Mouse (Mus musculus): ENCODE results near the gene Tox3. TPM values are rescaled to one million over a fixed set of nuclear protein-coding genes. Genes with fewer than 3 reads are reported as not detected.

The Tox3 gene
- polyA plus RNA-seq, 1 experiment from 2014 or later = 5.4 TPM

- no peaks in the 10 kb centered on the region for H3K27me3 ChIP-seq (ENCODE audit: control insufficient read depth, insufficient read depth, low read length)
Observed at GRCm38 (mm10) chr8:90371611-90372222, 23.6 kb upstream of the Tox3 start.

DNA sequence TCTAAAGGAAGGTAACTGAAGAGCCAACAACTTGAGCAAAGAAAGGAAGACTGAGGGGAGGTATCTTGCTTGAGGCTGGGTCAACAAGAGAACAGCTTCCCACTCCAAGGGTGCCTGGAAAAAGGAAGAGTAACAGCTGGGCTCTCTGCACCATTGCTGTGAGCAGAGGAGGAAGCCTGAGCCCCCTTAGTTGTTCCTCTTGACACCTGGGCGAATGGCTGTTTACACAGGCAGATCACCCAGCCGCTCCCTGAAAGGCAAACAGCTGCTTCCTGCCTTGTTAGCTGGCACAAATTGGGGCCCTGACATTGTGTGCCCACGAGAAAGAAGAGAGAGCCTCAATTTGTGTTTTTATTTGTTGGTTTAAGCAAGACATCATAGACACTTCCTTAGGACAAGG lies 21.7 kb upstream of the Tox3 start:
- WGBS = 13% methylated on average over 3 of the region's 3 CpGs
- ATAC-seq (ENCODE audit: low FRiP score, low TSS enrichment) = peak; percentile 35; the same call in 1 of the 2 replicates

More at GRCm38 (mm10) chr8:90371611-90372222, 23.6 kb upstream of the Tox3 start:
- WGBS = 64% methylated on average over 10 of the region's 10 CpGs
- ATAC-seq (ENCODE audit: low FRiP score, low TSS enrichment) (peak; percentile 70; the same call in 1 of the 2 replicates), DNase-seq (ENCODE audit: low spot score) (peak; percentile 61)
- Histone ChIP-seq H3K9me3 (ENCODE audit: control insufficient read depth, low read length) (no peaks in the 10 kb centered on the region), H3K4me3 (ENCODE audit: low read depth, low read length) (no peak overlapping the region), H3K4me2 (replicated peaks; ENCODE audit: low read depth) (no peak overlapping the region), H3K36me3 (ENCODE audit: control insufficient read depth, insufficient read depth, low read length) (no peaks in the 10 kb centered on the region), H3K27ac (replicated peaks) (no peak overlapping the region), H3K9ac (ENCODE audit: low read length) (no peak overlapping the region), H3K4me1 (replicated peaks; ENCODE audit: control insufficient read depth, insufficient read depth) (peaks cover 2% of the 10 kb centered on the region; the same call in 1 of the 2 replicates)
- TF ChIP-seq EP300 (optimal IDR thresholded peaks at IDR 0.05) (no peak), CTCF (IDR thresholded peaks at IDR 0.05; ENCODE audit: low read depth) (no peak)

DNA sequence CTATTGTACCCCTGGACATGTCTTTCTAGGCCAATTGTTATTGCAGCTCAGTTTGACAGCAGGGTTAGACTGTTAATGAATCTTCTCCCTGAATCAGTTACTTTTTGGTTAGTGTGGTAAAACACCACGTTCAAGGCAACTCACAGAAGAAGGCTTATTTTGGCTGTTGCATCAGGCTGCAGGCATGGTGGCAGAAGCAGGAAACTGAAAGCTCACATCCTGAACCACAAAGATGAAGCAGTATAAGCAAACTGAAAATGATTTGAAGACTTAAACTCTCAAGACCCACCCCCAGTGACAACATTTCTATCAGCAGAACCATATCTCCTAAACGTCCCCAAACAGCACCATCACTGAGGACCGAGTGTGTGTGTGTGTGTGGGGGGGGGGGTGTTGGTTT lies 8.6 kb upstream of the Tox3 start:
- DNase-seq (ENCODE audit: low spot score) (no peak), ATAC-seq (ENCODE audit: low FRiP score, low TSS enrichment) (no peak)
- no peak overlapping the region for H3K9ac ChIP-seq (ENCODE audit: low read length)
- no peak for TF ChIP-seq CTCF (IDR thresholded peaks at IDR 0.05; ENCODE audit: low read depth)
- TF ChIP-seq EP300 (optimal IDR thresholded peaks at IDR 0.05) = no peak
- H3K4me2 ChIP-seq (replicated peaks; ENCODE audit: low read depth) = no peak overlapping the region
- no peaks in the 10 kb centered on the region for H3K27me3 ChIP-seq (ENCODE audit: control insufficient read depth, insufficient read depth, low read length)
- WGBS = 62% methylated on average over 3 of the region's 3 CpGs
- H3K4me3 ChIP-seq (ENCODE audit: low read depth, low read length) = no peak overlapping the region
- H3K4me1 ChIP-seq (replicated peaks; ENCODE audit: control insufficient read depth, insufficient read depth) = no peaks in the 10 kb centered on the region
- no peaks in the 10 kb centered on the region for H3K9me3 ChIP-seq (ENCODE audit: control insufficient read depth, low read length)
- no peaks in the 10 kb centered on the region for H3K36me3 ChIP-seq (ENCODE audit: control insufficient read depth, insufficient read depth, low read length)
- H3K27ac ChIP-seq (replicated peaks) = no peak overlapping the region

More for the DNA sequence above, 21.7 kb upstream of the Tox3 start:
- no peak overlapping the region for H3K4me2 ChIP-seq (replicated peaks; ENCODE audit: low read depth)
- H3K9ac ChIP-seq (ENCODE audit: low read length) = no peak overlapping the region
- H3K4me1 ChIP-seq (replicated peaks; ENCODE audit: control insufficient read depth, insufficient read depth) = peaks cover 2% of the 10 kb centered on the region; the same call in 1 of the 2 replicates
- H3K9me3 ChIP-seq (ENCODE audit: control insufficient read depth, low read length) = no peaks in the 10 kb centered on the region
- DNase-seq (ENCODE audit: low spot score) = peak; percentile 44
- TF ChIP-seq EP300 (optimal IDR thresholded peaks at IDR 0.05) = no peak
- TF ChIP-seq CTCF (IDR thresholded peaks at IDR 0.05; ENCODE audit: low read depth) = no peak
- no peak overlapping the region for H3K27ac ChIP-seq (replicated peaks)
- no peaks in the 10 kb centered on the region for H3K36me3 ChIP-seq (ENCODE audit: control insufficient read depth, insufficient read depth, low read length)
- no peak overlapping the region for H3K4me3 ChIP-seq (ENCODE audit: low read depth, low read length)
- H3K27me3 ChIP-seq (ENCODE audit: control insufficient read depth, insufficient read depth, low read length) = no peaks in the 10 kb centered on the region

DNA sequence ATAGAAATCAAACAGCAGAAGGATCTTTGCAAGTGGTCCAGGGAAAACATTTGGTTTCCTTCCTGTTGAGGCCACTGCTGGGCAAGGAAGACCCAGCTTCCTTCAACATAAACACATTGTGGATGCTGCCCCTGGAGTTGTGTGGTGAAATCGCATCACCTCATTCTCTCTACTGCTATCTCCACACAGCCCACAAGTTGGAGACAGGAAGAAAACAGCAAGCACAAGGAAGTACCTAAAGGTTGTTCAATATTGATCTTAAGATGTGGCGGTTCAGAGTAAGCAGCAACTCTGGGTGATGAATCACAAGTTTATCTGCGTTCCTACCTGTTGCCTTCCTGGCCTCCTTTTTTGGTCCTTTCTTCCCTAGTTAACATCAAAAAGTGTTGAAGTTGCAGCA lies 6.6 kb upstream of the Tox3 start:
- 55% methylated on average over 3 of the region's 3 CpGs for WGBS
- peak; percentile 86 for ATAC-seq (ENCODE audit: low FRiP score, low TSS enrichment)

GRCm38 (mm10) chr8:90353960-90354540 lies 5.9 kb upstream of the Tox3 start:
- Histone ChIP-seq H3K27me3 (ENCODE audit: control insufficient read depth, insufficient read depth, low read length) (no peaks in the 10 kb centered on the region), H3K4me1 (replicated peaks; ENCODE audit: control insufficient read depth, insufficient read depth) (no peaks in the 10 kb centered on the region), H3K4me2 (replicated peaks; ENCODE audit: low read depth) (no peak overlapping the region), H3K4me3 (ENCODE audit: low read depth, low read length) (no peak overlapping the region), H3K27ac (replicated peaks) (no peak overlapping the region), H3K9me3 (ENCODE audit: control insufficient read depth, low read length) (no peaks in the 10 kb centered on the region), H3K9ac (ENCODE audit: low read length) (no peak overlapping the region), H3K36me3 (ENCODE audit: control insufficient read depth, insufficient read depth, low read length) (no peaks in the 10 kb centered on the region)
- DNase-seq (ENCODE audit: low spot score) (no peak), ATAC-seq (ENCODE audit: low FRiP score, low TSS enrichment) (no peak)
- 56% methylated on average over 16 of the region's 16 CpGs for WGBS
- no peak for TF ChIP-seq EP300 (optimal IDR thresholded peaks at IDR 0.05)
- TF ChIP-seq CTCF (IDR thresholded peaks at IDR 0.05; ENCODE audit: low read depth) = no peak

More for the DNA sequence above, 6.6 kb upstream of the Tox3 start:
- Histone ChIP-seq H3K9ac (ENCODE audit: low read length) (no peak overlapping the region), H3K4me3 (ENCODE audit: low read depth, low read length) (no peak overlapping the region), H3K27ac (replicated peaks) (no peak overlapping the region), H3K4me1 (replicated peaks; ENCODE audit: control insufficient read depth, insufficient read depth) (no peaks in the 10 kb centered on the region), H3K4me2 (replicated peaks; ENCODE audit: low read depth) (no peak overlapping the region), H3K27me3 (ENCODE audit: control insufficient read depth, insufficient read depth, low read length) (no peaks in the 10 kb centered on the region), H3K9me3 (ENCODE audit: control insufficient read depth, low read length) (no peaks in the 10 kb centered on the region), H3K36me3 (ENCODE audit: control insufficient read depth, insufficient read depth, low read length) (no peaks in the 10 kb centered on the region)
- TF ChIP-seq EP300 (optimal IDR thresholded peaks at IDR 0.05) (no peak), CTCF (IDR thresholded peaks at IDR 0.05; ENCODE audit: low read depth) (peak; percentile 36; the same call in 1 of the 2 replicates)
- DNase-seq (ENCODE audit: low spot score) = no peak

- no peak overlapping the region for H3K9ac ChIP-seq (ENCODE audit: low read length)
- ATAC-seq (ENCODE audit: low FRiP score, low TSS enrichment) (no peak), DNase-seq (ENCODE audit: low spot score) (no peak)
- H3K4me1 ChIP-seq (replicated peaks; ENCODE audit: control insufficient read depth, insufficient read depth) = no peaks in the 10 kb centered on the region
- no peak overlapping the region for H3K4me2 ChIP-seq (replicated peaks; ENCODE audit: low read depth)
- WGBS = 63% methylated on average over 2 of the region's 2 CpGs
- H3K9me3 ChIP-seq (ENCODE audit: control insufficient read depth, low read length) = no peaks in the 10 kb centered on the region
- H3K27me3 ChIP-seq (ENCODE audit: control insufficient read depth, insufficient read depth, low read length) = no peaks in the 10 kb centered on the region
- no peak overlapping the region for H3K4me3 ChIP-seq (ENCODE audit: low read depth, low read length)
- no peaks in the 10 kb centered on the region for H3K36me3 ChIP-seq (ENCODE audit: control insufficient read depth, insufficient read depth, low read length)
- no peak overlapping the region for H3K27ac ChIP-seq (replicated peaks)
- TF ChIP-seq EP300 (optimal IDR thresholded peaks at IDR 0.05) (no peak), CTCF (IDR thresholded peaks at IDR 0.05; ENCODE audit: low read depth) (no peak)
Observed at GRCm38 (mm10) chr8:90353499-90353898, 5.4 kb upstream of the Tox3 start.
